Mouse (Mus musculus): ENCODE data around the gene Pgrmc2.

GRCm38 (mm10) chr3:41087071-41087470 lies 4.2 kb upstream of the Pgrmc2 start:
- TF ChIP-seq TAL1 (IDR thresholded peaks at IDR 0.05; ENCODE audit: low read length) (no peak), GATA1 (IDR thresholded peaks at IDR 0.05; ENCODE audit: low read length) (no peak)

All from erythroblast, embryonic 14.5 days (primary cell).